Mouse (Mus musculus): ENCODE measurements around the gene Mrps27. TPM values are rescaled to one million over a fixed set of nuclear protein-coding genes. Genes with fewer than 3 reads are reported as not detected.

The Mrps27 gene
- total and polyA plus RNA-seq, 3 experiments = 32.6 to 64.8 (median 46.8) TPM

DNA sequence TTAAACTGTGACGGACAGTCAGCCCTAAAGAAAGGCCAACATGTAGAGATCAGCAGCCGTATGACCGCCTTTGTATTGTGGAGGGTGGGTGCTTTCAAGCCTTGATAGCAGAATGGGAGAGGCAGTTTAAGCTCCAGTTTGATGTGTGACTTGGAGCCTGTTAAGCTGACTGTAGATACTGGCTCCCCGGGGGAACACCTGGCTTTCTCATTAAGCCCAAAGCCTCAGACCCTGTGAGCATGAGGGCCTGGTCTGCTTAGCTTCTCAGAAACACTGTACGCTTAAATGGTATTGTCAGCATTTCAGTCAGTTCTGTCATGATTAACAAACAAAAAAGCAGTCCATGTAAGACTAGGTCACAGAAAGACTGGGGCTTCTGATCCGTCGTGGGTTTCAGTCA, 29.1 kb downstream of the Mrps27 start:
- dilution Hi-C loops (cut with MboI; ENCODE audit: extremely low pct_ligation_motif_present, extremely low pct_unique_long_range_greater_than_20kb, low sequenced_read_pairs) = no loop called here

DNA sequence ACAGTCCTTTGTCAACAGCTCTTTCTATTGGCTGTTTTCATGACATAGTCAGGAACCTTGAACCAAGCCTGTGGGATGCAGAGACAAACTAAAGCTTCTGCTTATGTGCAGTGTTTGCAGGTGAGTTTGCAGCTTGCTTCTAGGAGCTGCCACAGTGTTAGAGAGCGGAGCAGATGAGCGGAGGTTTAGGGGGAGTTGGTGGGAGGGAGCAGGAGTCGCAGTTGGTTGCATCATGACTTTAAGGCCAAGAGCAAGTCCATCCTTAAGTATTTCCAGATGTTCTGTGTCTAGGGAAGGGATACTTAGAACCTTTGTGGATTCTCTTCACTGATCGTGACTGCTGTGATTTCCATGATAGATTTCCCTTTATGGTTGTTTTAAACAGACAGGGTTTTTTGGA, 29.6 kb downstream of the Mrps27 start:
- no peak for TF ChIP-seq CTCF (conservative IDR thresholded peaks at IDR 0.05 in 1 of 2, IDR thresholded peaks at IDR 0.05 in 1 of 2; ENCODE audit: low read depth in 2 of 2, low read length in 2 of 2)
- no peak for TF ChIP-seq KAT2A (IDR thresholded peaks at IDR 0.05; ENCODE audit: insufficient replicate concordance, low read length)
- no peak for TF ChIP-seq ZC3H11A (IDR thresholded peaks at IDR 0.05; ENCODE audit: low read depth, low read length)
- no peak for TF ChIP-seq MAZ (IDR thresholded peaks at IDR 0.05; ENCODE audit: low read depth, low read length)
- TF ChIP-seq RCOR1 (conservative IDR thresholded peaks at IDR 0.05; ENCODE audit: low read depth, low read length) = no peak
- no peak for TF ChIP-seq MAX (IDR thresholded peaks at IDR 0.05; ENCODE audit: low read length)
- TF ChIP-seq IRF4 (IDR thresholded peaks at IDR 0.05; ENCODE audit: low read depth, low read length) = no peak
- no peak for TF ChIP-seq MYC (IDR thresholded peaks at IDR 0.05; ENCODE audit: low read depth, low read length)
- TF ChIP-seq JUND (conservative IDR thresholded peaks at IDR 0.05; ENCODE audit: low read depth, low read length) = no peak
- TF ChIP-seq ZMIZ1 (IDR thresholded peaks at IDR 0.05; ENCODE audit: low read depth, low read length) = no peak
- no peak for TF ChIP-seq TBP (conservative IDR thresholded peaks at IDR 0.05; ENCODE audit: low read depth, low read length)
- TF ChIP-seq POLR2AphosphoS2 (IDR thresholded peaks at IDR 0.05; ENCODE audit: low read depth, low read length) = no peak
- TF ChIP-seq EP300 (IDR thresholded peaks at IDR 0.05; ENCODE audit: low read length) = no peak
- TF ChIP-seq POLR2A (IDR thresholded peaks at IDR 0.05; ENCODE audit: low read depth, low read length) = no peak
- in situ Hi-C loops (cut with MboI; ENCODE audit: low pct_ligation_motif_present, low pct_unique_long_range_greater_than_20kb, low sequenced_read_pairs) = loop anchor here (10.0 kb wide), 1 partner anchor 471 kb away; no protein-coding TSS in a partner anchor
- dilution Hi-C loops (cut with MboI; ENCODE audit: extremely low pct_ligation_motif_present, extremely low pct_unique_long_range_greater_than_20kb, low sequenced_read_pairs) = no loop called here

More for the DNA sequence above, 29.1 kb downstream of the Mrps27 start:
- TF ChIP-seq ZC3H11A (IDR thresholded peaks at IDR 0.05; ENCODE audit: low read depth, low read length) = no peak
- no peak for TF ChIP-seq EP300 (IDR thresholded peaks at IDR 0.05; ENCODE audit: low read length)
- no peak for TF ChIP-seq RAD21 (IDR thresholded peaks at IDR 0.05; ENCODE audit: low read depth, low read length)
- no peak for TF ChIP-seq CHD2 (IDR thresholded peaks at IDR 0.05; ENCODE audit: low read length)
- no peak for TF ChIP-seq CHD1 (IDR thresholded peaks at IDR 0.05; ENCODE audit: low read depth, low read length)
- TF ChIP-seq CTCF (conservative IDR thresholded peaks at IDR 0.05 in 1 of 2, IDR thresholded peaks at IDR 0.05 in 1 of 2; ENCODE audit: low read depth in 2 of 2, low read length in 2 of 2) = no peak
- no peak for TF ChIP-seq SIN3A (IDR thresholded peaks at IDR 0.05; ENCODE audit: low read length)
- H3K4me3 ChIP-seq (replicated peaks in 1 of 3; ENCODE audit: low read depth in 2 of 3, low read length in 2 of 3, poor library complexity in 1 of 3) = no peak overlapping the region
- no peak overlapping the region for H3K27ac ChIP-seq (ENCODE audit: insufficient read depth, low read depth)
- H3K9ac ChIP-seq (ENCODE audit: insufficient read depth, low read depth) = no peak overlapping the region
- no peak overlapping the region for H3K4me2 ChIP-seq (ENCODE audit: insufficient read depth, low read depth, poor library complexity, severe bottlenecking)
- H3K9me3 ChIP-seq (replicated peaks; ENCODE audit: low read length) = no peaks in the 10 kb centered on the region
- peaks cover 6 to 63% of the 10 kb centered on the region in 2 experiments for H3K36me3 ChIP-seq (replicated peaks in 1 of 2; ENCODE audit: control insufficient read depth in 1 of 2, insufficient read depth in 1 of 2, low read length in 1 of 2)
- H3K4me1 ChIP-seq (ENCODE audit: control insufficient read depth in 1 of 2, insufficient read depth in 2 of 2) = peaks cover 0 to 23% of the 10 kb centered on the region in 2 experiments; a peak in 2 of 4 replicates
- in situ Hi-C loops (cut with MboI; ENCODE audit: low pct_ligation_motif_present, low pct_unique_long_range_greater_than_20kb, low sequenced_read_pairs) = loop anchor here (10.0 kb wide), 1 partner anchor 471 kb away; no protein-coding TSS in a partner anchor
- H3K79me2 ChIP-seq (replicated peaks; ENCODE audit: control insufficient read depth, extremely low read depth, insufficient read depth, poor library complexity, severe bottlenecking) = no peaks in the 10 kb centered on the region
- no peaks in the 10 kb centered on the region for H3K27me3 ChIP-seq (replicated peaks)
- DNase-seq (ENCODE audit: extremely low read depth) = no peak

More for the DNA sequence above, 29.6 kb downstream of the Mrps27 start:
- Histone ChIP-seq H3K27ac (ENCODE audit: insufficient read depth, low read depth) (no peak overlapping the region), H3K79me2 (replicated peaks; ENCODE audit: control insufficient read depth, extremely low read depth, insufficient read depth, poor library complexity, severe bottlenecking) (no peaks in the 10 kb centered on the region), H3K4me2 (ENCODE audit: insufficient read depth, low read depth, poor library complexity, severe bottlenecking) (no peak overlapping the region), H3K36me3 (replicated peaks in 1 of 2; ENCODE audit: control insufficient read depth in 1 of 2, insufficient read depth in 1 of 2, low read length in 1 of 2) (peaks cover 6 to 62% of the 10 kb centered on the region in 2 experiments), H3K4me3 (replicated peaks in 1 of 3; ENCODE audit: low read depth in 2 of 3, low read length in 2 of 3, poor library complexity in 1 of 3) (no peak overlapping the region), H3K27me3 (replicated peaks) (no peaks in the 10 kb centered on the region), H3K9me3 (replicated peaks; ENCODE audit: low read length) (no peaks in the 10 kb centered on the region), H3K9ac (ENCODE audit: insufficient read depth, low read depth) (no peak overlapping the region), H3K4me1 (ENCODE audit: control insufficient read depth in 1 of 2, insufficient read depth in 2 of 2) (peaks cover 0 to 23% of the 10 kb centered on the region in 2 experiments; a peak in 2 of 4 replicates)
- no peak for DNase-seq (ENCODE audit: extremely low read depth)
